Mouse (Mus musculus): ENCODE measurements around the gene Lmntd1. TPM values are rescaled to one million over a fixed set of nuclear protein-coding genes. Genes with fewer than 3 reads are reported as not detected.

Gene Lmntd1
- total and polyA plus RNA-seq, 3 experiments, result 0.08 to 0.43 (median 0.26) TPM

- no peak for TF ChIP-seq ZMIZ1 (IDR thresholded peaks at IDR 0.05; ENCODE audit: low read depth, low read length)
- dilution Hi-C loops (cut with MboI; ENCODE audit: extremely low pct_ligation_motif_present, extremely low pct_unique_long_range_greater_than_20kb, low sequenced_read_pairs), result no loop called here
- peaks cover 0 to 27% of the 10 kb centered on the region in 2 experiments; a peak in 2 of 4 replicates for H3K4me1 ChIP-seq (ENCODE audit: control insufficient read depth in 1 of 2, insufficient read depth in 2 of 2)
- H3K79me2 ChIP-seq (replicated peaks; ENCODE audit: control insufficient read depth, extremely low read depth, insufficient read depth, poor library complexity, severe bottlenecking), result no peaks in the 10 kb centered on the region
- peaks cover 8% of the 10 kb centered on the region for H3K9me3 ChIP-seq (replicated peaks; ENCODE audit: low read length)
- no peak overlapping the region for H3K4me2 ChIP-seq (ENCODE audit: insufficient read depth, low read depth, poor library complexity, severe bottlenecking)
- in situ Hi-C loops (cut with MboI; ENCODE audit: low pct_ligation_motif_present, low pct_unique_long_range_greater_than_20kb, low sequenced_read_pairs), result no loop called here
- DNase-seq (ENCODE audit: extremely low read depth), result no peak
- no peak overlapping the region for H3K27ac ChIP-seq (ENCODE audit: insufficient read depth, low read depth)
- no peak overlapping the region for H3K9ac ChIP-seq (ENCODE audit: insufficient read depth, low read depth)
- no peak overlapping the region for H3K4me3 ChIP-seq (replicated peaks in 1 of 3; ENCODE audit: low read depth in 2 of 3, low read length in 2 of 3, poor library complexity in 1 of 3)
- H3K27me3 ChIP-seq (replicated peaks), result no peaks in the 10 kb centered on the region
- H3K36me3 ChIP-seq (replicated peaks in 1 of 2; ENCODE audit: control insufficient read depth in 1 of 2, insufficient read depth in 1 of 2, low read length in 1 of 2), result no peaks in the 10 kb centered on the region
These were observed 56.8 kb downstream of the Lmntd1 start for GRCm38 (mm10) chr6:145557059-145557992.

GRCm38 (mm10) chr6:145553226-145553625 is 60.9 kb downstream of the Lmntd1 start:
- peak; percentile 70 for DNase-seq (ENCODE audit: extremely low read depth)
- H3K4me3 ChIP-seq (replicated peaks in 1 of 3; ENCODE audit: low read depth in 2 of 3, low read length in 2 of 3, poor library complexity in 1 of 3), result no peak overlapping the region
- no peak overlapping the region for H3K27ac ChIP-seq (ENCODE audit: insufficient read depth, low read depth)
- no peak for TF ChIP-seq ZKSCAN1 (IDR thresholded peaks at IDR 0.05; ENCODE audit: borderline replicate concordance, low read depth, low read length)
- peak; percentile 40 for TF ChIP-seq ETS1 (conservative IDR thresholded peaks at IDR 0.05; ENCODE audit: low read depth, low read length)
- H3K4me1 ChIP-seq (ENCODE audit: control insufficient read depth in 1 of 2, insufficient read depth in 2 of 2), result peaks cover 0 to 27% of the 10 kb centered on the region in 2 experiments; a peak in 2 of 4 replicates
- in situ Hi-C loops (cut with MboI; ENCODE audit: low pct_ligation_motif_present, low pct_unique_long_range_greater_than_20kb, low sequenced_read_pairs) (no loop called here), dilution Hi-C loops (cut with MboI; ENCODE audit: extremely low pct_ligation_motif_present, extremely low pct_unique_long_range_greater_than_20kb, low sequenced_read_pairs) (no loop called here)
- 0 out of 2 replicates have a peak overlapping the region, but pooled peaks have one; percentile 15 for H3K4me2 ChIP-seq (ENCODE audit: insufficient read depth, low read depth, poor library complexity, severe bottlenecking)
- no peaks in the 10 kb centered on the region for H3K27me3 ChIP-seq (replicated peaks)
- H3K9me3 ChIP-seq (replicated peaks; ENCODE audit: low read length), result peaks cover 8% of the 10 kb centered on the region
- no peak overlapping the region for H3K9ac ChIP-seq (ENCODE audit: insufficient read depth, low read depth)
- H3K36me3 ChIP-seq (replicated peaks in 1 of 2; ENCODE audit: control insufficient read depth in 1 of 2, insufficient read depth in 1 of 2, low read length in 1 of 2), result no peaks in the 10 kb centered on the region
- H3K79me2 ChIP-seq (replicated peaks; ENCODE audit: control insufficient read depth, extremely low read depth, insufficient read depth, poor library complexity, severe bottlenecking), result no peaks in the 10 kb centered on the region

- no peaks in the 10 kb centered on the region for H3K36me3 ChIP-seq (replicated peaks in 1 of 2; ENCODE audit: control insufficient read depth in 1 of 2, insufficient read depth in 1 of 2, low read length in 1 of 2)
- H3K79me2 ChIP-seq (replicated peaks; ENCODE audit: control insufficient read depth, extremely low read depth, insufficient read depth, poor library complexity, severe bottlenecking), result no peaks in the 10 kb centered on the region
- H3K27ac ChIP-seq (ENCODE audit: insufficient read depth, low read depth), result no peak overlapping the region
- H3K4me3 ChIP-seq (replicated peaks in 1 of 3; ENCODE audit: low read depth in 2 of 3, low read length in 2 of 3, poor library complexity in 1 of 3), result no peak overlapping the region
- DNase-seq (ENCODE audit: extremely low read depth), result peak; percentile 24
- dilution Hi-C loops (cut with MboI; ENCODE audit: extremely low pct_ligation_motif_present, extremely low pct_unique_long_range_greater_than_20kb, low sequenced_read_pairs), result no loop called here
- in situ Hi-C loops (cut with MboI; ENCODE audit: low pct_ligation_motif_present, low pct_unique_long_range_greater_than_20kb, low sequenced_read_pairs), result no loop called here
- H3K27me3 ChIP-seq (replicated peaks), result no peaks in the 10 kb centered on the region
- H3K9me3 ChIP-seq (replicated peaks; ENCODE audit: low read length), result peaks cover 8% of the 10 kb centered on the region
- H3K4me2 ChIP-seq (ENCODE audit: insufficient read depth, low read depth, poor library complexity, severe bottlenecking), result no peak overlapping the region
- peaks cover 0 to 27% of the 10 kb centered on the region in 2 experiments; a peak in 2 of 4 replicates for H3K4me1 ChIP-seq (ENCODE audit: control insufficient read depth in 1 of 2, insufficient read depth in 2 of 2)
- TF ChIP-seq USF1 (IDR thresholded peaks at IDR 0.05; ENCODE audit: low read depth, low read length) (no peak), E2F4 (IDR thresholded peaks at IDR 0.05; ENCODE audit: insufficient replicate concordance, low read depth, low read length) (no peak), EP300 (IDR thresholded peaks at IDR 0.05; ENCODE audit: low read length) (no peak), KAT2A (IDR thresholded peaks at IDR 0.05; ENCODE audit: insufficient replicate concordance, low read length) (no peak), RAD21 (IDR thresholded peaks at IDR 0.05; ENCODE audit: low read depth, low read length) (no peak), ZMIZ1 (IDR thresholded peaks at IDR 0.05; ENCODE audit: low read depth, low read length) (no peak), GABPA (IDR thresholded peaks at IDR 0.05; ENCODE audit: insufficient replicate concordance, low read depth, low read length) (no peak), MXI1 (IDR thresholded peaks at IDR 0.05; ENCODE audit: low read depth, low read length) (no peak), NRF1 (IDR thresholded peaks at IDR 0.05; ENCODE audit: low read depth, low read length) (no peak), PAX5 (IDR thresholded peaks at IDR 0.05; ENCODE audit: low read length) (no peak), BHLHE40 (IDR thresholded peaks at IDR 0.05; ENCODE audit: low read depth, low read length) (no peak), MAZ (IDR thresholded peaks at IDR 0.05; ENCODE audit: low read depth, low read length) (no peak), POLR2AphosphoS2 (IDR thresholded peaks at IDR 0.05; ENCODE audit: low read depth, low read length) (no peak), SMC3 (IDR thresholded peaks at IDR 0.05; ENCODE audit: low read depth, low read length) (no peak), ZKSCAN1 (IDR thresholded peaks at IDR 0.05; ENCODE audit: borderline replicate concordance, low read depth, low read length) (no peak), RCOR1 (conservative IDR thresholded peaks at IDR 0.05; ENCODE audit: low read depth, low read length) (no peak), JUND (conservative IDR thresholded peaks at IDR 0.05; ENCODE audit: low read depth, low read length) (no peak), CHD1 (IDR thresholded peaks at IDR 0.05; ENCODE audit: low read depth, low read length) (no peak), MEF2A (IDR thresholded peaks at IDR 0.05; ENCODE audit: borderline replicate concordance, low read depth, low read length) (no peak)
- H3K9ac ChIP-seq (ENCODE audit: insufficient read depth, low read depth), result no peak overlapping the region
These were observed 61.3 kb downstream of the Lmntd1 start for GRCm38 (mm10) chr6:145552817-145553216.

All from CH12.LX (cell line).